Mouse (Mus musculus) gastrocnemius, adult 18-20 months (tissue): Measurements from ENCODE around the gene Crmp1. TPM values are rescaled to one million over a fixed set of nuclear protein-coding genes. Genes with fewer than 3 reads are reported as not detected.

Source experiments
- DNase-seq: peaks from one replicate; pipeline ENCODE4 v3.0.0; 2021; ENCODE audit warnings: low spot score
- total RNA-seq, 2 experiments: library from RNA; stranded (reverse); gene quantifications; 2 replicates each; pipeline ENCODE4 v1.2.3; 2021

Gene Crmp1
- total RNA-seq, 2 experiments from 2014 or later, result 0.17 to 0.46 TPM

- no peak for DNase-seq
Measured at GRCm38 (mm10) chr5:37240550-37240949, 1.2 kb upstream of the Crmp1 start.

GRCm38 (mm10) chr5:37241224-37241623, 516 bp upstream of the Crmp1 start:
- no peak for DNase-seq

GRCm38 (mm10) chr5:37242360-37243168, 824 bp downstream of the Crmp1 start:
- DNase-seq, result no peak

GRCm38 (mm10) chr5:37243169-37243886, 1.6 kb downstream of the Crmp1 start:
- peak; percentile 31 for DNase-seq

- no peak for DNase-seq
Measured at GRCm38 (mm10) chr5:37244161-37244560, 2.4 kb downstream of the Crmp1 start.

- no peak for DNase-seq
Measured at GRCm38 (mm10) chr5:37244666-37245242, 3.0 kb downstream of the Crmp1 start.

GRCm38 (mm10) chr5:37245651-37246050, 3.9 kb downstream of the Crmp1 start:
- DNase-seq, result no peak

GRCm38 (mm10) chr5:37246138-37246910, 4.6 kb downstream of the Crmp1 start:
- no peak for DNase-seq

- no peak for DNase-seq
Measured at GRCm38 (mm10) chr5:37247456-37247855, 5.7 kb downstream of the Crmp1 start.

GRCm38 (mm10) chr5:37248870-37249269, 7.1 kb downstream of the Crmp1 start:
- no peak for DNase-seq

GRCm38 (mm10) chr5:37251596-37251995, 9.9 kb downstream of the Crmp1 start:
- no peak for DNase-seq

GRCm38 (mm10) chr5:37252101-37252804, 10.5 kb downstream of the Crmp1 start:
- no peak for DNase-seq

- no peak for DNase-seq
Measured at GRCm38 (mm10) chr5:37254523-37254922, 12.8 kb downstream of the Crmp1 start.

GRCm38 (mm10) chr5:37256823-37257222, 15.1 kb downstream of the Crmp1 start:
- DNase-seq, result no peak

GRCm38 (mm10) chr5:37257243-37257642, 15.5 kb downstream of the Crmp1 start:
- DNase-seq, result no peak

- DNase-seq, result no peak
Measured at GRCm38 (mm10) chr5:37261734-37262133, 20.0 kb downstream of the Crmp1 start.

GRCm38 (mm10) chr5:37263816-37264215, 22.1 kb downstream of the Crmp1 start:
- no peak for DNase-seq

- no peak for DNase-seq
Measured at GRCm38 (mm10) chr5:37281021-37281420, 39.3 kb downstream of the Crmp1 start.

GRCm38 (mm10) chr5:37288374-37288773, 46.6 kb downstream of the Crmp1 start:
- peak; percentile 21 for DNase-seq

GRCm38 (mm10) chr5:37289236-37289635, 47.5 kb downstream of the Crmp1 start:
- peak; percentile 16 for DNase-seq

GRCm38 (mm10) chr5:37290983-37291382, 49.2 kb downstream of the Crmp1 start:
- DNase-seq, result no peak
